Mouse (Mus musculus) CH12.LX (cell line): ENCODE measurements around the gene Rnft2. TPM values are rescaled to one million over a fixed set of nuclear protein-coding genes. Genes with fewer than 3 reads are reported as not detected.

Experiments used
- DNase-seq: peaks from one replicate; pipeline ENCODE4 v3.0.0-alpha.2; 2013; ENCODE audit errors: extremely low read depth
- H3K27ac ChIP-seq: 2 replicates; pipeline ENCODE4 v1.5.1; 2012; ENCODE audit warnings: low read depth, mild to moderate bottlenecking, control low read depth, moderate library complexity; ENCODE audit not compliant: insufficient read depth
- H3K27me3 ChIP-seq: replicated peaks from 2 replicates; pipeline ENCODE3; 2012; ENCODE audit warnings: inconsistent platforms
- H3K36me3 ChIP-seq, 2 experiments: replicated peaks in 1 of 2; 2 replicates each; pipeline versions ENCODE3 to v1.6.1; 2012; ENCODE audit warnings: inconsistent platforms in 1 of 2, low read length in 1 of 2, mild to moderate bottlenecking in 1 of 2, mixed read lengths in 1 of 2, moderate library complexity in 1 of 2; ENCODE audit not compliant: control insufficient read depth in 1 of 2, insufficient read depth in 1 of 2
- H3K4me1 ChIP-seq, 2 experiments: 2 replicates each; pipeline ENCODE4 v1.6.1; 2012; ENCODE audit warnings: inconsistent platforms in 1 of 2, moderate library complexity in 1 of 2; ENCODE audit not compliant: insufficient read depth in 2 of 2, control insufficient read depth in 1 of 2
- H3K4me2 ChIP-seq: 2 replicates; pipeline ENCODE4 v1.6.1; 2012; ENCODE audit warnings: low read depth, mild to moderate bottlenecking, control low read depth; ENCODE audit not compliant: poor library complexity, insufficient read depth, severe bottlenecking
- H3K4me3 ChIP-seq, 3 experiments: fragments of 150-350 bp in 1 of 3; sonication (generic) in 1 of 3; replicated peaks in 1 of 3; 2 replicates each; pipeline versions ENCODE3 to v1.5.1; 2011 to 2012; ENCODE audit warnings: low read depth in 2 of 3, low read length in 2 of 3, mild to moderate bottlenecking in 2 of 3, moderate library complexity in 2 of 3, control low read depth in 1 of 3, improper control_type of control experiment in 1 of 3, inconsistent platforms in 1 of 3, mixed read lengths in 1 of 3; ENCODE audit not compliant: poor library complexity in 1 of 3
- H3K79me2 ChIP-seq: replicated peaks from 2 replicates; pipeline ENCODE4 v1.6.1; 2012; ENCODE audit warnings: mild to moderate bottlenecking, moderate library complexity; ENCODE audit not compliant: control insufficient read depth, poor library complexity, insufficient read depth, severe bottlenecking; ENCODE audit errors: extremely low read depth
- H3K9ac ChIP-seq: 2 replicates; pipeline ENCODE4 v1.6.1; 2012; ENCODE audit warnings: low read depth, mild to moderate bottlenecking, control low read depth, moderate library complexity; ENCODE audit not compliant: insufficient read depth
- H3K9me3 ChIP-seq: replicated peaks from 2 replicates; pipeline ENCODE3; 2012; ENCODE audit warnings: low read length, inconsistent platforms, mixed read lengths
- BHLHE40 ChIP-seq: IDR thresholded peaks from 2 replicates; pipeline ENCODE4 v1.6.1; 2011; ENCODE audit warnings: mild to moderate bottlenecking, low read depth, low read length, improper control_type of control experiment
- CHD1 ChIP-seq: IDR thresholded peaks from 2 replicates; pipeline ENCODE4 v1.6.1; 2012; ENCODE audit warnings: low read depth, low read length, improper control_type of control experiment, inconsistent platforms
- ETS1 ChIP-seq: conservative IDR thresholded peaks from 2 replicates; pipeline ENCODE4 v1.6.1; 2012; ENCODE audit warnings: low read depth, mild to moderate bottlenecking, inconsistent platforms, low read length, improper control_type of control experiment, moderate library complexity
- GABPA ChIP-seq: IDR thresholded peaks from 2 replicates; pipeline ENCODE4 v1.6.1; 2012; ENCODE audit warnings: low read depth, low read length, improper control_type of control experiment, inconsistent platforms; ENCODE audit not compliant: insufficient replicate concordance
- HCFC1 ChIP-seq: IDR thresholded peaks from 2 replicates; pipeline ENCODE4 v1.6.1; 2012; ENCODE audit warnings: low read depth, mild to moderate bottlenecking, inconsistent platforms, low read length, improper control_type of control experiment
- IRF4 ChIP-seq: IDR thresholded peaks from 2 replicates; pipeline ENCODE4 v1.6.1; 2014; ENCODE audit warnings: low read depth, mild to moderate bottlenecking, inconsistent platforms, low read length, improper control_type of control experiment
- JUN ChIP-seq: IDR thresholded peaks from 2 replicates; pipeline ENCODE4 v1.6.1; 2011; ENCODE audit warnings: low read depth, mild to moderate bottlenecking, low read length, improper control_type of control experiment, moderate library complexity; ENCODE audit not compliant: insufficient read depth
- JUND ChIP-seq: conservative IDR thresholded peaks from 2 replicates; pipeline ENCODE4 v1.6.1; 2011; ENCODE audit warnings: low read depth, low read length, improper control_type of control experiment
- KAT2A ChIP-seq: IDR thresholded peaks from 2 replicates; pipeline ENCODE4 v1.6.1; 2012; ENCODE audit warnings: low read length, improper control_type of control experiment, inconsistent platforms; ENCODE audit not compliant: insufficient replicate concordance
- MAX ChIP-seq: IDR thresholded peaks from 2 replicates; pipeline ENCODE4 v1.6.1; 2011; ENCODE audit warnings: low read length, improper control_type of control experiment
- MAZ ChIP-seq: IDR thresholded peaks from 2 replicates; pipeline ENCODE4 v1.6.1; 2012; ENCODE audit warnings: low read depth, mild to moderate bottlenecking, inconsistent platforms, low read length, improper control_type of control experiment, moderate library complexity
- MXI1 ChIP-seq: IDR thresholded peaks from 2 replicates; pipeline ENCODE4 v1.6.1; 2011; ENCODE audit warnings: mild to moderate bottlenecking, low read depth, low read length, improper control_type of control experiment
- MYC ChIP-seq: IDR thresholded peaks from 2 replicates; pipeline ENCODE4 v1.6.1; 2011; ENCODE audit warnings: low read depth, mild to moderate bottlenecking, improper control_type of control experiment, low read length
- NELFE ChIP-seq: IDR thresholded peaks from 2 replicates; pipeline ENCODE4 v1.6.1; 2011; ENCODE audit warnings: low read depth, low read length, improper control_type of control experiment
- NRF1 ChIP-seq: IDR thresholded peaks from 2 replicates; pipeline ENCODE4 v1.6.1; 2014; ENCODE audit warnings: low read depth, mild to moderate bottlenecking, inconsistent platforms, low read length, improper control_type of control experiment, moderate library complexity
- POLR2A ChIP-seq: IDR thresholded peaks from 2 replicates; pipeline ENCODE4 v1.6.1; 2011; ENCODE audit warnings: low read depth, mild to moderate bottlenecking, improper control_type of control experiment, low read length
- POLR2AphosphoS2 ChIP-seq: IDR thresholded peaks from 2 replicates; pipeline ENCODE4 v1.6.1; 2011; ENCODE audit warnings: low read depth, low read length, improper control_type of control experiment
- SIN3A ChIP-seq: IDR thresholded peaks from 2 replicates; pipeline ENCODE4 v1.6.1; 2012; ENCODE audit warnings: low read length, improper control_type of control experiment, inconsistent platforms
- SMC3 ChIP-seq: IDR thresholded peaks from 2 replicates; pipeline ENCODE4 v1.6.1; 2011; ENCODE audit warnings: low read depth, low read length, improper control_type of control experiment
- TBP ChIP-seq: conservative IDR thresholded peaks from 2 replicates; pipeline ENCODE4 v1.6.1; 2011; ENCODE audit warnings: low read depth, low read length, improper control_type of control experiment
- UBTF ChIP-seq: IDR thresholded peaks from 2 replicates; pipeline ENCODE4 v1.6.1; 2012; ENCODE audit warnings: low read depth, mild to moderate bottlenecking, inconsistent platforms, low read length, improper control_type of control experiment, moderate library complexity
- USF1 ChIP-seq: IDR thresholded peaks from 2 replicates; pipeline ENCODE4 v1.6.1; 2014; ENCODE audit warnings: low read depth, mild to moderate bottlenecking, inconsistent platforms, low read length, improper control_type of control experiment
- USF2 ChIP-seq: conservative IDR thresholded peaks from 2 replicates; pipeline ENCODE4 v1.6.1; 2011; ENCODE audit warnings: low read depth, low read length, improper control_type of control experiment
- ZC3H11A ChIP-seq: IDR thresholded peaks from 2 replicates; pipeline ENCODE4 v1.6.1; 2012; ENCODE audit warnings: low read depth, mild to moderate bottlenecking, inconsistent platforms, low read length, improper control_type of control experiment
- ZMIZ1 ChIP-seq: IDR thresholded peaks from 2 replicates; pipeline ENCODE4 v1.6.1; 2012; ENCODE audit warnings: low read depth, mild to moderate bottlenecking, inconsistent platforms, low read length, improper control_type of control experiment
- dilution Hi-C: fragments of 300-500 bp; cut with MboI; formaldehyde crosslinking; loops from 2 replicates; pipeline ENCODE4 v1.14.3; 2020; ENCODE audit warnings: low sequenced_read_pairs; ENCODE audit not compliant: extremely low pct_unique_long_range_greater_than_20kb, extremely low pct_ligation_motif_present
- in situ Hi-C: fragments of 300-500 bp; cut with MboI; formaldehyde crosslinking; loops from 3 replicates; pipeline ENCODE4 v1.14.3; 2019; ENCODE audit warnings: low sequenced_read_pairs, low pct_ligation_motif_present, low pct_unique_long_range_greater_than_20kb, mixed read lengths
- polyA plus RNA-seq: library from polyadenylated mRNA; unstranded; fragments of >175 nt; gene quantifications from 2 replicates; pipeline ENCODE4 v1.2.1, GENCODE M21; 2012; ENCODE audit warnings: low read depth; ENCODE audit not compliant: insufficient read length
- total RNA-seq, 2 experiments: library from RNA; depleted of rRNA; stranded (reverse); fragments of 300-350 nt in 1 of 2; fragments of >200 nt in 1 of 2; gene quantifications; 2 replicates each; pipeline ENCODE4 v1.2.3; 2012 to 2014

Gene Rnft2
- total and polyA plus RNA-seq, 3 experiments = 1.6 to 5.1 (median 3.4) TPM

DNA sequence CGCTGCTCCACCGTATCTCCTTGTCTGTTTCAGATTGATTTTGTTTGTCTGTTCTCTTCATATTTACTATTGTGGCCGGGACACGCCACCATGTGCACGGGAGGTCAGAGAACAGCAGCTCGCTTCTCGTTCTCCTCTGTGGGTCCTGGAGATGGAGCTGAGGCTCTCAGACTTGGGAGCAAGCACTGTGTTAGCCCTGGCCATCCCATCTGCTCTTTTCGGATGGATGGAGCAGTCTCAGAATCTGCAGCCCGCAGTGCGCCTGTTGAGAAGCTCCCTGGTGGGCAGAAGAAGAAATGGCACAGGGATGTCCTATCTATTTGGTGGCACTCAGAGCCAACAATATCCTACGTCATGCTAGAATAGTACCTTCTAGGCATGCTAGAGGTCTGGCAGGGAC, 15.7 kb upstream of the Rnft2 start:
- H3K4me1 ChIP-seq = peaks cover 7 to 9% of the 10 kb centered on the region in 2 experiments
- TF ChIP-seq ZC3H11A (no peak), UBTF (no peak), IRF4 (no peak), BHLHE40 (no peak), MYC (no peak), USF2 (no peak), MAZ (no peak), POLR2A (no peak), HCFC1 (no peak), KAT2A (no peak), TBP (no peak), MXI1 (no peak), GABPA (no peak), SMC3 (no peak)
- TF ChIP-seq, all 38 proteins: peak for 0
- Histone ChIP-seq H3K36me3 (peaks cover 69 to 93% of the 10 kb centered on the region in 2 experiments), H3K27me3 (no peaks in the 10 kb centered on the region), H3K4me2 (no peak overlapping the region), H3K79me2 (no peaks in the 10 kb centered on the region), H3K9ac (no peak overlapping the region), H3K9me3 (no peaks in the 10 kb centered on the region), H3K4me3 (no peak overlapping the region), H3K27ac (no peak overlapping the region)
- in situ Hi-C loops = loop anchor here (10.0 kb wide), 1 partner anchor 474 kb away; no protein-coding TSS in a partner anchor
- no peak for DNase-seq
- dilution Hi-C loops = no loop called here

DNA sequence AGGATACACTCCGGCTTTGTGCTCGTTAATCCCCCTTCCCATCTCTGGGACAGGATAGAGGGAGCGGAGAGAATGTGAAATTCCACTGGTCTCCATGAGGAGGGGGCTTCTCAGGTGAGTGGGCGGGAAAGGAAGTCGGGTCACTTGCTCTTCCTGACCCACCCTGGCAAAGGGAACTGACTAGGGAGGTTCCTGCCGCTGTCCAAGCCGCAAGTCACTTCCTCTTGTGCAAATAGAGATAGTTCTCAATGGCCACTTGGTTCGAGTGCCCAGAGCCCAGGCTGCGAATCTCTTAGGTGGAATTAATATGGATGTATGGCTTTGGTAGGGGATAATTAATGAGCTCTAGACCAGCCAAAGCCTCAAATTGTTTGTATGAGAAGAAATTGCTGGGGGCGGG, 15.1 kb upstream of the Rnft2 start:
- Histone ChIP-seq H3K4me1 (peaks cover 7 to 9% of the 10 kb centered on the region in 2 experiments), H3K4me3 (no peak overlapping the region), H3K9ac (no peak overlapping the region), H3K27ac (no peak overlapping the region), H3K36me3 (peaks cover 70 to 92% of the 10 kb centered on the region in 2 experiments), H3K9me3 (no peaks in the 10 kb centered on the region), H3K27me3 (no peaks in the 10 kb centered on the region), H3K79me2 (no peaks in the 10 kb centered on the region), H3K4me2 (no peak overlapping the region)
- in situ Hi-C loops = loop anchor here (10.0 kb wide), 1 partner anchor 475 kb away; no protein-coding TSS in a partner anchor
- dilution Hi-C loops = no loop called here
- TF ChIP-seq IRF4 (no peak), ZMIZ1 (no peak), MAX (no peak), JUND (no peak), CHD1 (no peak), MAZ (no peak), MYC (no peak), MXI1 (no peak), NRF1 (no peak), NELFE (no peak), USF1 (no peak), POLR2A (no peak), ETS1 (no peak), ZC3H11A (no peak), SIN3A (no peak), USF2 (no peak), JUN (no peak), POLR2AphosphoS2 (no peak)
- DNase-seq = no peak
